17 mouse cellular contexts compared by ENCODE assay signal in genomic region chr7:94002780-94003179, GRCm38 (mm10).
"Had no signal": no experiment of that assay in that cellular context is flagged by ENCODE, and none has a peak within 500 bp of the region (broad histone marks: within the 10 kb centered on the region; RNA-seq: fewer than 3 reads in every experiment).

No protein-coding gene starts in this region.

- H3K9ac ChIP-seq: lung, embryonic 15.5 days; midbrain, embryonic 13.5 days; midbrain, embryonic 15.5 days; neural tube, embryonic 12.5 days; stomach, embryonic 15.5 days had no signal

- H3K36me3 ChIP-seq: lung, embryonic 15.5 days; midbrain, embryonic 13.5 days; midbrain, embryonic 15.5 days; neural tube, embryonic 12.5 days; stomach, embryonic 15.5 days had no signal

- H3K9me3 ChIP-seq: lung, embryonic 15.5 days; midbrain, embryonic 13.5 days; midbrain, embryonic 15.5 days; neural tube, embryonic 12.5 days had no signal

- H3K27me3 ChIP-seq: lung, embryonic 15.5 days; megakaryocyte, embryonic 14.5 days; midbrain, embryonic 13.5 days; midbrain, embryonic 15.5 days; neural tube, embryonic 12.5 days; stomach, embryonic 15.5 days had no signal

- H3K27ac ChIP-seq: lung, embryonic 15.5 days; macrophage; midbrain, embryonic 13.5 days; midbrain, embryonic 15.5 days; neural tube, embryonic 12.5 days; stomach, embryonic 15.5 days; stomach, postnatal 0 days had no signal

- H3K4me1 ChIP-seq: lung, embryonic 15.5 days; megakaryocyte, embryonic 14.5 days; midbrain, embryonic 13.5 days; midbrain, embryonic 15.5 days; neural tube, embryonic 12.5 days; stomach, embryonic 15.5 days had no signal

- DNase-seq: lung, adult 2 months; lung, postnatal 14 days; lung, postnatal 36 days; right cerebral cortex, postnatal 14 days; thymus, adult 2 months; thymus, postnatal 25 days; thymus, postnatal 4 days had no signal

- H3K4me3 ChIP-seq: lung, embryonic 15.5 days; megakaryocyte, embryonic 14.5 days; midbrain, embryonic 13.5 days; midbrain, embryonic 15.5 days; neural tube, embryonic 12.5 days; stomach, embryonic 15.5 days had no signal

- H3K4me2 ChIP-seq: lung, embryonic 15.5 days; midbrain, embryonic 11.5 days; midbrain, embryonic 13.5 days; midbrain, embryonic 15.5 days; neural tube, embryonic 12.5 days; stomach, embryonic 15.5 days had no signal

- ATAC-seq: lung, postnatal 0 days; midbrain, embryonic 13.5 days; midbrain, embryonic 15.5 days had no signal
